Mouse (Mus musculus) thymus, adult 18-20 months (tissue): ENCODE data around the gene Gm20605.
A peak's percentile ranks its signal among the peaks of the same experiment; 100 is the strongest.

Experiments
- DNase-seq, 2 experiments: peaks; one replicate each; pipeline ENCODE4 v3.0.0; 2022; ENCODE audit warnings: mixed read lengths in 2 of 2

Gm20605 gene

GRCm38 (mm10) chr5:137654746-137655145 is 25.8 kb downstream of the Gm20605 start:
- no peak for DNase-seq

DNA sequence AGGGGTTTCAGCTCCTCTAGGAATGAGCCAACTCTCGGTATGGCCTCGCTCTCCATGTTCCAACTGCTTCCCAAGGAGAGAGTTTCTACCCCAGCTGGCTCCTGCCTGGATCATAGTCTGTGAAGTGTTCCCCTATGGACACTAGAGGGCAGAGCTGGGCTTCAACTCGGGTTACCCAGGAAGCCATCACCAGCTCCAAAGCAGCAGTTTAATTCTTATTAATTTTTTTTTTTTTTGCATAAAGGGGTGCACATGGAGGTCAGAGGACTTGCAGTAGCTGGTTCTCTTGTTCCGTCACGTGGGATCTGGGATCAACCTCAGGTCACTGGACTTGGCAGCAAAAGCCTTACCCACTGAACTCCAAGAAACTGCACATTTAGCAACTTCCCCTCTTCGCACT is 28.0 kb downstream of the Gm20605 start:
- no peak for DNase-seq

DNA sequence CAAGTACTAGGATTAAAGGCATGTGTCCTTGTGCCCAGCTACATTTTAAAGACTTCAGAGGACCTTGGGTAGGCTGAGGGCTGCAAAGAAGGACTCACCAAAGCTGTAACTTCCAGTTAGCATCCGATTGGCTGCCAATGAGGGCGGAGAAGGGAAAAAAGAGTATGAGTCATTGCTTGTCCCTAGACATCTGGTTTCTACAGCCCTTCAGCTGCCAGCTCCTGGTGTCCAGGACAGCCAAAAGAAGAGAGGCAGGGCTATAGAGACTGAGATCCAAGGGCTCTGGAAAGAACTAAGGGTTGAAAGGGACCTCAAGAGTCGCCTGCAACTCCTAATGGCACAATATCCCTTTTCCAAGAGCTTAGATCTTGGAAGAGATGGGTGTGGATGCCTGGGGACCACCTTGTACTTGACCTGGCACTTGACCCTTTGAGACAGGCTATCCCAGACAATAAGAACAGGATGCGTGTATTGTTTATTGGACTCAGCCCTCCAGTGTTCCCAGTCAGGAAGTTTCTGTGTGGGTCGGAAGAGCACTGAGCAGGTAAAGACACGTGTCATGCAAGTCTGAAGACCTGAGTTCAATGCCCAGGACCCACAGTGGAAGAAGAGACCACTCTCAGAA is 31.2 kb downstream of the Gm20605 start:
- DNase-seq: no peak

DNA sequence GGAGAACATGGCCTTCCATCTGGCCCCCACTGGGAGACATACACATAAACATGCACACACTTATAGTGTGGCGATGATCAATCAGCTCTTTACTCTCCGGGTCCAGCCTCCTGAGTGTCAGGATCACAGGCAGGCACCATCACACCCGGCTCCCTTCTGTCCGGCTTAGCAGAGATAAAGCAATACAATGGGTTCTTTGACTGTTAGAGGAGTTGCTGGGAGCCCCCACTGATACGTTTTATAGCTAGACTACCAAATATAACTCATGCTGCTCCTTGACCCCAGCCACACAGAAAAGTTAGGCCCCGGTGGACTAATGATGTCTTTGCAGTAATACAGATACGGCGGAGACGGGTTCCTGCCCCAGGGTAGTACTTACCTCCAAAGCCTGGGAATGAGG is 34.1 kb downstream of the Gm20605 start:
- DNase-seq: no peak

GRCm38 (mm10) chr5:137668971-137669370 is 40.0 kb downstream of the Gm20605 start:
- no peak for DNase-seq

GRCm38 (mm10) chr5:137670240-137670639 is 41.3 kb downstream of the Gm20605 start:
- DNase-seq: no peak

GRCm38 (mm10) chr5:137671443-137672240 is 42.7 kb downstream of the Gm20605 start:
- no peak for DNase-seq

- DNase-seq: no peak
These were observed 43.4 kb downstream of the Gm20605 start for GRCm38 (mm10) chr5:137672361-137672760.

GRCm38 (mm10) chr5:137673015-137673414 is 44.0 kb downstream of the Gm20605 start:
- DNase-seq: no peak

DNA sequence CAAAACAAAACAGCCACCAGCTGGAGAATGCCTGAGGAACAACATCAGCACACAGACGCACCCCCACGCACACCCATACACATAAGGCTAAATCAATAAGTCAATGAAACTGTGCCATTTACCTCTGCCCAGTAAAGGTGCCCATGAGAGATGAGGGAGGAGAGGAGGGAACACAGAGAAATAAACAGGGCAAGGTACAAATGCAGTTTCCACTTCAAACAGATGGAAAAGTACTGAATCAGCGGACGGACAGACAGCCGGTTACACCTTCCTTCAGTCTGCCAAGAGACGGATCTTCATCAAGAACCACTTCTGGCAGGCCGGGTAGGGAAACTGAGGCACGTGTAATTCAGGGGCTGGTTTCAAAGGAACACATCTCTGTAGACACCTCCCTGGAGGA is 45.8 kb downstream of the Gm20605 start:
- DNase-seq: no peak

- DNase-seq: no peak
These were observed 48.9 kb downstream of the Gm20605 start for GRCm38 (mm10) chr5:137677859-137678258.

- DNase-seq: no peak
These were observed 49.8 kb downstream of the Gm20605 start for GRCm38 (mm10) chr5:137678736-137679135.

GRCm38 (mm10) chr5:137679726-137680125 is 50.8 kb downstream of the Gm20605 start:
- DNase-seq: no peak

GRCm38 (mm10) chr5:137682526-137682925 is 53.6 kb downstream of the Gm20605 start:
- DNase-seq: no peak

DNA sequence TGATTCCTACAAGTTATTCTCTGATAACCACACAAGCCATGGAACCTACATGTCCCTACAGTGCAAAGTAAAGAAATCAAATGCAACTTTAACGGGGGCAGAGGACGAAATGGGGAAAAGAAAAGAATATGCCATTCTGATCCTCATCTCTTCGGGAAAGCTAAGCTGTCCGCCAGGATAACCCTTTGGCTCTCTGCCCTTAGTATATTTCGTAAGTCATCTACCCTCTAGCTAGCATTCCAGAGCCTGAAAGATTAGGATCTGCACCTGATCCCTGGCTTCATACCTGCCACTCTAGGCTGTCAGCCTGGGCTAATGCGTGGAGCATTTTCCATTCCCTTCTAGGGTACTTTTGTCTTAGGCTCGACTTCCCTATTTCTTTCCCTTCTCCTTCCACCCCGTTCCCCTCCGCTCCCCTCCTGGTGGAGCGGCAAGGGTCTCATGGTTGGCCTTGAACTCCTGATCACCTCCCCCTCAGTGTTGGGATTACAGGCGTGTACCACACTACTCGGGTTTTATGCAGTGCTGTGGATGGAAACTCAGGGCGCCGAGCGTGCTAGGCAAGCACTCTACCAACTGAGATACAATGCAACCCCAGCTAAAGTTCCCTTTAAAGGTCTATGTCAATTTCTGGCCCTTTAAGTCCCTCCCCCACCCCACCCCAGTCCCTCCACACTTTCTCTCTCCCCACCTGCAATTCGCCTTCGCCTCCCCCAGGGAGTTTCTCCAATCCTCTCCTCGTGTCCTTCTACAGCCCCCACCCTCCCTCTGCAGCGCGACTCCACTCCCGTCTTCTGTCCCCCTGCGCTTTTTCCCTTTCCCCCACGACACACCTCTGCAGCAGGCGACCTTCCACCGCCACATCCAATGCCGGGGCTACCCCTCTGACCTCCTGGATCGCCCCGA is 54.7 kb downstream of the Gm20605 start:
- DNase-seq: peak in 1 of 2 experiments; percentile 53

GRCm38 (mm10) chr5:137684294-137685123 is 55.5 kb downstream of the Gm20605 start, which contains the start of gene Agfg2:
Gene Agfg2 (minus strand): TSS chr5:137684726.
- peak; percentile 99 to 100 for DNase-seq

- DNase-seq: no peak
These were observed 56.7 kb downstream of the Gm20605 start for GRCm38 (mm10) chr5:137685653-137686052.

GRCm38 (mm10) chr5:137686127-137686790 is 57.3 kb downstream of the Gm20605 start:
- peak in 1 of 2 experiments; percentile 46 for DNase-seq

- DNase-seq: peak in 1 of 2 experiments; percentile 50
These were observed 61.0 kb downstream of the Gm20605 start for GRCm38 (mm10) chr5:137689974-137690373.

DNA sequence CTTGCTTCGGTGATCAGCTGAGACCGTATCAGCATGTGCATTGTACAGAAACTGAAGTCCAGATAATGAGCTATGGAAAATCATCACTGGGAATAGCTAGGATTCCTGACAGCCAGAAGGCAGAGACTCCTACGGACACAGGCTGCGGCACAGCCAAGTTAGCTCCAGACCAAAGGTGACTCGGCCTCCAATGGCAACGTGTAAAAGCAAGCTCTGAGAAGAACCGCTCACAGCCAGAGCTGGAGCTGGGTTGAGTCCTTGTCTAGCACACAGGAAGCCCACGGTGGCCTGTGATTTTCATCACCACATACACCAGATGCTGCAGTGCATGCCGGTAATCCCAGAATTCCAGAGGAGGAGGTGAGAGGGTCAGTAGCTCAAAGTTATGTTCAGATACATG is 61.6 kb downstream of the Gm20605 start:
- DNase-seq: no peak

DNA sequence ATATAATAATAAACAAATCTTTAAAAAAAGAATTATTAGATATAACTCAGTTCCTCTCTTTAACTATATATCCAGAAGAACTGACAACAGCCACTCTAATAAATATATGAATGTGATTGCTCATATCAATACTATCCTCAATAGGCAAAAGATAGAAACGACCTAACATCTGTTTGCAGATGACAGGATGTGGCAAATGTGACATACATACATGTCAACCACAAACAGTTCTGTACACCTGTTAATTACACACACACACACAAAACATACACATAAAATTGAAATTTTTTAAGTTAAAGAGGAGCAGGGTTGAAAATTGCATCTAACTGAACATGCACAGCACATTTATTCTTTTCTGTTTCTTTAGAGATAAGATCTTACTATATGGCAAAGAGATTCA is 62.9 kb downstream of the Gm20605 start:
- DNase-seq: no peak
